Mouse (Mus musculus) neural tube, embryonic 14.5 days (tissue): ENCODE data around the gene Zfp420. TPM values are rescaled to one million over a fixed set of nuclear protein-coding genes. Genes with fewer than 3 reads are reported as not detected.

Experiments
- microRNA-seq: library from miRNA; unstranded; fragments of <30 nt; microRNA quantifications from one replicate; pipeline ENCODE4, GENCODE M21; 2016
- polyA plus RNA-seq: library from polyadenylated mRNA; unstranded; fragments of >200 nt; fragmentation: Nextera tagmentation; extraction: Ambion mirVana; gene quantifications from 2 replicates; pipeline ENCODE4 v1.2.1, GENCODE M21; 2014

The Zfp420 gene
- polyA plus RNA-seq, 1 experiment from 2014 or later: 28.3 TPM

Small RNA genes within 50 kb of the gene (microRNA-seq; reads per million reads assigned to microRNA genes)
- not detected for gene Mir7668

Other genes with a start within 250 kb of the Zfp420 start
- 0.18 and 0.19 TPM in 2 replicates for gene Catsperg2, start 132.9 kb upstream of the Zfp420 start, polyA plus RNA-seq
- 18.5 and 20.7 TPM in 2 replicates for gene Zfp84, start 91.4 kb upstream of the Zfp420 start, polyA plus RNA-seq
- 13.9 and 15.2 TPM in 2 replicates for gene Zfp30, start 76.0 kb upstream of the Zfp420 start, polyA plus RNA-seq
- gene Zfp790, start 43.9 kb upstream of the Zfp420 start, polyA plus RNA-seq: 28.7 and 36.4 TPM in 2 replicates
- 13.4 and 16.0 TPM in 2 replicates for gene Zfp940, start 6.3 kb upstream of the Zfp420 start, polyA plus RNA-seq
- gene Zfp27, start 46.6 kb downstream of the Zfp420 start, polyA plus RNA-seq: 17.0 and 19.5 TPM in 2 replicates
- 7.7 and 9.7 TPM in 2 replicates for gene Zfp383, start 48.2 kb downstream of the Zfp420 start, polyA plus RNA-seq
- gene Zfp74, start 94.1 kb downstream of the Zfp420 start, polyA plus RNA-seq: 21.2 and 25.3 TPM in 2 replicates
- gene Zfp568, start 124.0 kb downstream of the Zfp420 start, polyA plus RNA-seq: 4.0 and 5.5 TPM in 2 replicates
- gene Zfp14, start 191.4 kb downstream of the Zfp420 start, polyA plus RNA-seq: 13.4 and 13.7 TPM in 2 replicates
- gene Zfp82, start 212.9 kb downstream of the Zfp420 start, polyA plus RNA-seq: 10.2 and 11.0 TPM in 2 replicates
- gene Gm26920, start 230.4 kb downstream of the Zfp420 start, polyA plus RNA-seq: 2.1 and 4.3 TPM in 2 replicates
- 13.8 and 17.1 TPM in 2 replicates for gene Zfp566, start 230.5 kb downstream of the Zfp420 start, polyA plus RNA-seq
- 87.8 and 102 TPM in 2 replicates for gene Zfp260, start 234.8 kb downstream of the Zfp420 start, polyA plus RNA-seq